Mouse (Mus musculus) fibroblast of lung, adult 2 months (primary cell): ENCODE data around the gene Gja5.
"Not testable (repeated sequence)": the region's sequence is repeated elsewhere in the genome, so short reads cannot be mapped to it uniquely, and the experiment has no call there.

ENCODE experiments used
- DNase-seq: peaks from one replicate; pipeline ENCODE4 v3.0.0-alpha.2; 2011; ENCODE audit warnings: low read depth

The Gja5 gene

DNA sequence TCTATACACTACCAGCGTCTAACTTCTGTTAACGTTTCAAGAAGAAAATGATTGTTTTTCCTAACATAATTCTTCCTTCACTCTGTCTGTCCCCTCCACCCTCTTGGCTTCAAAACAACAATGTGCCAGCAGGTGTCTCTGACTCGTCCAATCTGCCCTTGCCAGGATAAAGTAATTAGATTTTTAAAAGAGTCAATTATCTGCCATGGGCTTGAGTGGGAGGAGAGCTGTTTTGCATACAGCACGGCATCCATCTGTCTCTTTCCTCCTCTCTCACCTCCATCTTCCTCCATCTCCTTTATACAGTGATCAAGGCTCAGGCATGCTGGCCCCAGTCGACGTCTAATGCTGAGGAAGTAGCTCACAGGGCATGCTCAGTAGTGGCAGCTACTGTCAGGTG is 132.6 kb downstream of the Gja5 start:
- no peak for DNase-seq

DNA sequence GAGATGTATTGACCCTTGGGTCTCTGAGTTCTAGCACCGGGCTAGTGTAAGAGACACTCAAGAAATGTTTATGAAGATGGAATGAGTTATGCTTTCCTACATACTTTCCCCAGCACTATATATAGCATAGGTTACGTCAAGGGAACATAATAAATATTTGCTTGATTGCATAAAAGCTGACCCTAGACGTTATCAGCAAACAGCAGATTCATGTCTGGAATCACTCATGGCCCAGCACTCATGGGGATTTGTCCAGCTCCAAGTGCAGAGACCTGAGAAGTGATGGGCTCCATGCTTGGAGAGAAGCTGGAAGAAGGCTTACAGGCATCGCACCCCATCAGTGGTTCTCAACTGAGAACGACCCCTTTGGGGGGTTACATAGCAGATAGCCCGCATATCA is 135.2 kb downstream of the Gja5 start:
- DNase-seq, result no peak

DNA sequence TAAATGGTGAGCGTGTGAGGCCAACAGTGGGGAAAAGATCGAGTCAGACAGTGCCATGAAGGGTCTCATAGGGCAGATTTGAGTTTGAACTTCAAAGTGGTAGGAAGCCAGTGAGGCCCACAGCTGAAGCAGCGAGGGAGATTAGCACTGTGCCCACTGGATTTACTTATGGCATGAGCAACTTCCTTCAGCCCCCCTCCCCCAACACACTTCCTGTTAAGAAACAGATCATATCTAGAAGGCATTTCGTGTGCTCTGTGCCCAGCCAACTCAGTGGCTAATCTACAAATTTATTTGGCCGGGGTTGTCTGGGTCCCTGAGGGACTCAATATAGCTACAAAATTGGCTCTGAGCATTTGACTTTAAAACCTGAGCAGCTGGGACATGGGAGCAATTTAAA is 139.7 kb downstream of the Gja5 start:
- DNase-seq, result no peak

DNA sequence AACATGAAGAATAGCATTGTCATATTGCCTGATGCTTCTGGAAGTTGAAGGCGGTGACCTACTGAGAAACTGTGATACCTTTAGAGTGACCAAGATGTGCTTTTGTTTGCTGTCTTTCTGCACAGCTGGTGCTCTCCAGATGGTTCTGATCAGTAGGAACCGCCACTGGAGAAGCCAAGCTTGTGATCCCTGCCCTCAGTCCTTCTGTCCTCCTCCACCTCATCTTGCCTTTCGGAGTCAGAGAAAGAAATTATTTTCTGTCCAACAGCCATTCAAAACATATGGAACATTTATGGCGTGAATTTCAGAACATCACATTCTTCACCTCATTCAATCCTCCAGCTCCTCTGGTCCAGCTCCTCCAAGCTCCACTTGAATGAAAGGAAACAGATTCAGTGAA is 143.3 kb downstream of the Gja5 start:
- DNase-seq, result no peak

DNA sequence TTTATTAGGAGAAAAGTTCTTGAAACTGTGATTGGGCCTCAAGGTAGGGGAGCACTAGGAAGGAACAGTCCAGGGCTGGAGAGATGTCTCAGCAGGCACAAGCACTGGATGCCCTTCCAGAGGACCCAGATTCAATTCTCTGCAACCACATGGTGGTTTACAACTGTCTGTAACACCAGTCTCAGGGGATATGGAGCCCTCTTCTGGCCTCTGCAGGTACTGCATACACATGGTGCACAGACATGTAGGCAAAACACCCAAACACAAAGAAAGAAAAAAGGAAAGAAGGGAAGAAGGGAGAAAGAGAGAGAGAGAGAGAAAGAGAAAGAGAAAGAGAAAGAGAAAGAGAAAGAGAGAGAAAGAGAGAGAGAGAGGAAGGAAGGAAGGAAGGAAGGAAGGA is 143.9 kb downstream of the Gja5 start:
- DNase-seq, result no peak

DNA sequence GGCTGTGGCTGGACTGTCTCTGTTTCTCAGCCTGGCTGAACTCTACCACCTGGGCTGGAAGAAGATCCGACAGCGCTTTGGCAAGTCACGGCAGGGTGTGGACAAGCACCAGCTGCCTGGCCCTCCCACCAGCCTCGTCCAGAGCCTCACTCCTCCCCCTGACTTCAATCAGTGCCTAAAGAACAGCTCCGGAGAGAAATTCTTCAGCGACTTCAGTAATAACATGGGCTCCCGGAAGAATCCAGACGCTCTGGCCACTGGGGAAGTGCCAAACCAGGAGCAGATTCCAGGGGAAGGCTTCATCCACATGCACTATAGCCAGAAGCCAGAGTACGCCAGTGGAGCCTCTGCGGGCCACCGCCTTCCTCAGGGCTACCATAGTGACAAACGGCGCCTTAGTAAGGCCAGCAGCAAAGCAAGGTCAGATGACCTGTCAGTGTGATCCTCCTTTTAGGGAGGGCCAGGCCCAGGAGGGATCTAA is 146.8 kb downstream of the Gja5 start:
- DNase-seq, result no peak

DNA sequence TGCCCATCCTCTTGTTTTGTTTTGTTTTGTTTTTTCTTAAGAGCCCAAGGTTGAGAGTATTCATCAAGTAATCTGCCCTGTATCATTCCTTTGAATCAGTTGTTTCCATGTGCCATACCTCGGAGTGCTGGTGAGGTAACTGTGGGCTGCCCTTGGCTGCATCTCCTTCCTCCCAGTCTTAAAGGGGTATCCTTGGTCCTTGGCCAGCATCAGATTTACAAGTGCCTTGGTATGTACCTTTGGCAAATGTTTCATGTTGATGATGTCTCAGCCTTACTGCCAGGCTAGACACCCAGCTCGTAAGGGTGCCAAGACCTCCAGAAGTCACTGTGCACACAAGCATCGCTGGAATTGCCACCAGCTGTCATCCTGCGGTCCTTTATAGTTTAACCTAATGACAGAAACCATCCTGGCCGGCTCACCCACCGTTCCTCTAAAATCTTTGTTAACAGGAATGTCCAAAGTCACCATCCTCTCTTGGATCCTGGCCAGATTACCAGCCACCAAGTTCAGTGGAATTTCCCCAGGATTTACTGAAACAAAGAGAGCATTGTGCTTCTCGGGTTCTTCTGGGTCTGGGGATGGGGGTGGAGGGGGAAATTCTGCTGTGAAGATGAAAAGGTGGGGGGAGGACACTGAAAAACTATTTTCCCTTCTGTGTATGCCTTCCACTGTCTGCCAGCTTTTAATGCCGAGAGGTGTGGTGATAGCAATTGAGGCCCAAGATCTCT is 147.7 kb downstream of the Gja5 start:
- DNase-seq, result no peak

DNA sequence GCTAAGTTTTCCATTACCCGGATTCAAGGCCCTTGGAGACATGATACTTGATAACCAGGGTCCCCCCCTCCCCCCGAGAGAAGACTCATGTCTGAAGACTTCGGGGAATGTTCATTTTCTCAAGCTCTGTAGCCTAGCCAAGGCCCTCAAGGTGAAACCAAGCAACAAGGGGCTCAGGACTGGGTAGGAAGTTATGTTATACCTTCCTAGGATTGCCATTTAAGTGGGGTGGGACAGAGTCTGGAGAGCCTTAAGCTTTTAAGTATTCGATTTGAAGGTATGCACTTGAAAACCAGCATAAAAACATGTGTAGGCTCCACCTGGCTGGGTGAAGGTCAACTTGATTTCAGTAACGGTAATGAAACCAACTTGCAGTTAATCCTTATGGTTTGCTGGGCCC is 154.2 kb downstream of the Gja5 start:
- DNase-seq, result no peak

DNA sequence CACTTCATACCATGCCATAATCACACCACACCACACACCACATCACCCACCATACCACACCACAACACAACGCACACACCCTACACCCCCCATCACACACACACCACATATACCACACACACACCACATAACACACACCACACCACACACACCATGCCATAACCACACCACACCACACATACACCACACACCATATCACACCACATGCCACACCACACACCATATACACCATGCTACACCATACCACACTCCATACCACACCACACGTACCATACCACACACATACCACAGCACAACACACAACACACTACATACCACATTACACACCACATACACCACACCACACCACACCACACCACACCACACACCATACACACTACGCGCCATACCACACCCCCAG is 155.6 kb downstream of the Gja5 start:
- DNase-seq, result no peak

DNA sequence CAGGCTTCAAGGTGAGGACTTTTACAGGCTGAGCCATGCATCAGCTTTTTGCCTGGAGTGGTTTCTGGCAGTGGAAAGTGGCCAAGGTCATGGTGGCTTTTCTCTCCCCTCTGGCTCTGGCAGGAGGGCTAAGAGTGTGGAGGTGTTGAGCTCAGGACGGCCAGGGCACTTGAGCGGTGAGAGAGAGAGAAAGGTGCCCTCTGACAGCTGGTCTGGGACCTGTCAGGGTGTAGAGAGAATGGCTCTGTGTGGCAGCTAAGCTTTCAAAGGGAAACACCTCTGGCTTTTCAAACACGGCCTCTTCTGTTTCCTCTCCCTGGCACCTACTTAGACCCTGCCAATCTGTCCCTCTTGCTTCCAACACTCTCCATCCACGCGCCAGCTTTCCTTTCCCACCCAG is 158.3 kb downstream of the Gja5 start:
- DNase-seq, result no peak

DNA sequence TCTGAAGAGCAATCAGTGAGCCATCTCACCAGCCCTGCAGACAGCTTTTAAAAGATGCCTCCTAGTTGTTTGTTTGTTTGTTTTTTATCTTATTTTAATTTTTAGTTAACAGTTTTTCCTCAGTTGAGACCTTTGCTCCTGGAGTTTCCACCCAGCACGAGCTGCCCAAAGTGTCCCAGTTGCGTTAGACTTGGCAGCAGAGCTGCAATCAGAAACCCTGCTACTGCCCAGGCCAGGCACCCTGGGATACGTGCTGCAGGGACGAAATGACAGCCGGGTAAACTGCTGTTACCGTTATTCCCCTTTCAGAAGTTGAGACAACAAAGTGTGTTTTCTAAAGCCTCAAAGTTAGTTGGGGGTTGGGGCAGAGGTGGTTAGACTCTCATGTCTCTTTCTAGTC is 159.6 kb downstream of the Gja5 start:
- DNase-seq, result no peak

DNA sequence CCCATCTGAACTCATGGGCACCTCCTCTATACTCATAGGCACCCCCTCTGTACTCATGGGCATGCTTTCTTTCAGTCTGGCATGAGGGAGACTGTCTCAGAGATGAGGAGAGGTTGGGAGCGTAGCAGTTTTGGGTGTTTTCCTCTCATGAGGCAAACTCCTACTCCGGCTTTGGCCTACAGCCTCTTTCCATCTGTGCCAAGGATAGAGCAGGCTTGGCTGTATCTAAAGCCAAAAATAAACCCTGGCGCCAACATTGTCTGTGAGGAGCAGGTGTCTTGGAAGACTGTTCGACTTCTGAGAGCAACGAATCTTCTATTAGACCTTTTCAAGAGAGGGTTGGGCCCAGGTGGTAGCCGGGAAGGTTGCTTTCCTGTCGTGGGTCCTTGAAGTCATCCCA is 165.1 kb downstream of the Gja5 start:
- not testable (repeated sequence) for DNase-seq

DNA sequence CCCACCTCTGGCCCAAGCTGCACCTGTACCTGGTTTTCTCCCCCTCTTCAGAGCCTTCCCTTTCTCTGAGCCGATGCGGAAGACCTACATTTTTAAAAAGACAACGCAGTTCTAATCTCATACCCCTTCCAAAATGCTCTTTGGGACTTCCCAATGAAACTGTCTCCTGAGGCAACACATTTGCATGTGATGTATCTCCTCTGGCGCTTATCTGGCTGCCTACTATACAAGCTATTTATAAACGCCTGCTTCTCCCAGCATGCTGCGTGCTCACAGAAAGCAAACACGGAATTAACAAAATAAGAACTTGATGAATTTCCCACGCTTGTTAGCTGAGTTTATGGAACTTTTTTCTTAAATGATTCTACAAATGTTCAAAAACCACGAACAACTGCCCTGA is 167.4 kb downstream of the Gja5 start:
- not testable (repeated sequence) for DNase-seq

DNA sequence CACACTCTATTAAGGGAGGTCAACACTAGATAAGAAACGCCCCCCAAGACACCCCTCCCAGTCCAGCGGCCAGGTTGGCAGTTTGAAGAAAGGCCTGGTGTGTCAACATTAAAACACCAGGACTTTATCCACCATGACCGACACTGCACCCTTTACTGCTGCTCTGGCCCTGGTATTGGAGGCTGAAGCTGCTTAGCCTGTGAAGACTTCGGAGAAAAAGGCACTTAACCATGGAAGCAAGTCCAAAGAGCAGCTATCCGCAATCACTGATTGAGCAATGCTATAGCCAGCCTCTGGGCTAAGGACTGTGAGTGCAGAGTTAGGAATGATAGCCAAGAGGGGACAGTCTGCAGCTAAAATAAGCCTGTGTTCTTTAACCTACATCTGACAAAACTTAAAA is 167.9 kb downstream of the Gja5 start:
- DNase-seq, result not testable (repeated sequence)

DNA sequence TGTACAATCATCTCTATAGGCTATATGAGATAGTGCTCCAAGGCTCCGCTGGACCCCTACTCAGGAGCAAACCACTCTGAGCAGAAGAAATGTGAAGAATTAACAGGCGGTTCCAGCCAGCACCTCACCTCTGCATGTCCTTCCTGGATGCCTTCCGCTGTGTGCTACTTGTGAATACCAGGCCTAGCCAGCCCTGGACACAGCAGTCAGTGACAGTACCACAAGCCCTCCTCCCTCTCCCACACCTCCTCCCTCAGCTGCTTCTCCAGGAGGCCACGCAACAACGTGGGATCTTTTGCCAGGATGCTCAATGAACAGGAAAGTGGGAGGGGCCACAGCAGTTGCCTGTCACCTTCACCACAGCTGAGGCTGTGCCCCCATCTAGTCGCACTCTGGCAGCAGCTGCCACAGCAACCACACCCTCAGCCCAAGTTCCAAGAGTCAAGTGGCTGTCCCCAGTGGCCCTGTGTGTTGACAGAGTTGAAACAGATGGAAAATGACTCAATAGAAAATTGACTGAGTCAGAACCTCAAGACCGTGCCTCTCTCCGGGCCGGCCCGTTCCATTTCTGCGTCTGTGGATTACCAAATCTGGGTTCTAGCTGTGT is 171.4 kb downstream of the Gja5 start:
- not testable (repeated sequence) for DNase-seq

DNA sequence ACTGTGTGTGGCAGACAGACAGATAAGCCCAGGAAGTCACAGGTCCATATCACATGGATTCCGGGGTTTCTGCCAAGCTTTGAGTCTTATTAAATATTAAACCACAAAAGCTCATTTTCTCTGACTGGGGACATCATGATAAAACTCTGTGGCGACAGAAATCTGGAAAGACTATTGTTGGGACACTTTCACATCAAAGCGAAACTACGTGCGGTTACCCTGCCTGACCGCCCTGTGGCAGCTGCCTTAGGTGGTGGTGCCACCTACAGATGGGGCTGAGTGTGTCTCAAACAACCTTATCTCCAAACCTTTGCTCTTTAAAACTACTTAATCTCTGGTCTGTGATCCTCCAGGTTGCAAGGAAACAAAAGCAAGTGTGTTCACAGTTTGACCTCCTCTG is 171.9 kb downstream of the Gja5 start:
- DNase-seq, result no peak

DNA sequence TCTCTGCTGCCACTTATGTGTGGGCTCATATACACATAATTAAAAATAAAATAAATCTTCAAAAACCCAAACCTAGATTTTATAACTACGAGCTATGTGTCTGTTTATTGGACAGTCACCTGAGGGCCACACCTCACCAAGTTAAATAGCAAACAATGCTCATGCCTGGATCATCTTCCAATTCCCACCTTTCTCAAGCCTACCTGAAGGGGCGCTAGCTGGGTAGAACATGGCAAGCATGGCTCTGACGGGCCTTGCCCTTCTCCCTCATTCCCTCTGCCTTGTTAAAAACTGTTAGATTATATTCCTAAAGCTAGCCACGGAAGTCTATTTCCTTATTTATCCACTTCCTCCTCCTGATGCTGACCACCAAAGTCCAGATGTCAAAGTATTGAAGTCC is 173.9 kb downstream of the Gja5 start:
- DNase-seq, result no peak

DNA sequence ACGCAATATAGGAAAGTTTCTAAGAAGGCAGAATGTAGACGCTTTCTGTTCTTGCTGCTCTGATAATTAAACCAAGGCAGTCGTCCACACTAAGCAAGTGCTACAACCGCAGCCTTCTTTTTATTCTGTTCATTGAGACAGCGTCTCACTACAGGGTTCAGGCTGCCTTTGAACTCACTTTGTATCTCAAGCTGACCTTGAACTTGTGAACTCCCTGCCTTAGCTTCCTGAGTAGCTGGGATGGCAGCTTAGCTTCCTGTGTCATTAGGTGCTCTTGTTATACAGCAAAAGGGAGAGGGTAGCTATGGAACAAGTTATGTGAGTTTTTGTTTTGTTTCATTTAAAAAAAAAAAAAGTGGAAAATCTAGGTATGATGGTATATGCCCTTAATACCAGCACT is 177.7 kb downstream of the Gja5 start:
- DNase-seq, result no peak

DNA sequence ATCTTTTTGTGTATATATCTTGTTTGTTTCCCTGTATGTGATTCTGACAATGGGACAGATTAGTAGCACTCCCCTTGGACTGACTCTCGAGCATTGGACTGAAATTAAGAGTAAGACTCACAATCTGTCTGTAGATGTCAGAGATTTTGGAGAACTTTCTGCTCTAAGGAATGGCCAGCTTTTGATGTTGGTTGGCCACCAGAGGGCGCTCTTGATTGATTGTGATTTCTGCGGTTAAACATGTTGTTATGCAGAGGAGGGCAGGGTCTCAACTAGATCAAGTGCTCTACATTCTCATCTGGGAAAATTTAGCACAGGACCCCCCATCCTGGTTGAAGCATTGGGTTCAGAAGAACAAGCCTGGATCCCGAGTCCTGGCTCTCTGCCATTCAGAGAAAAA is 182.8 kb downstream of the Gja5 start:
- DNase-seq, result no peak

DNA sequence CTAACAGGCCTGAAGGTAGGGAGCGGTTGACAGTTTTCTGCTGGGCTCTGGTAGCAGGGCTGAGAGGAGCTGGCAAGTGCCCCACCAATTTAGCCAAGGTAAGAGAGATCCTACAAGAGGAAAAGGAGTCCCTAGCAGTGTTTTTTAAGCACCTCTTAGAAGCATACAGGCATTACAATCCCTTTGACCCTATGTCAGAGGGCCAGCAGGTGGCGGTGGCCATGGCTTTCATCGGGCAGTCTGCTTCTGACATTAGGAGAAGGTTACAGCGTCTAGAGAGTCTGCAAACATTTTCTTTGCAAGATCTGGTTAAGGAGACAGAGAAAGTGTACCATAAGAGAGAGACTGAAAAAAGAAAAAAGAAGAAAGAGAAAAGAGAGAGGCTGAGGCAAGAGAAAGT is 183.8 kb downstream of the Gja5 start:
- not testable (repeated sequence) for DNase-seq

DNA sequence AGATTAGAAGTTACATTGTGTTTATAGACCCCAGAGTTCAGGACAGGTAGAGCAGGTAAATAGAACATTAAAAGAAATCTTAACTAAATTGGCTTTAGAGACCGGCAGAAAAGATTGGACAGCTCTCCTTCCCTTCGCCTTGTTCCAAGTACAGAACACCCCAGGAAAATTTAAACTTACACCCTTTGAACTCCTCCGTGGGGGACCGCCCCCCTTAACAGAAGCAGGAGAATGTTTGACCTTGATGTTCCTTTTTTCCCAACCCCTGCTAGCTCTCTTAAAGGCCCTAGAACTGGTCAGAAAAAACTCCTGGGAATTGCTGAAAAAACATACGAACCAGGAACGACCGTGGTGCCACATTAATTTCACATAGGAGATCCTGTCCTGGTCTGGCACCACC is 187.5 kb downstream of the Gja5 start:
- not testable (repeated sequence) for DNase-seq

DNA sequence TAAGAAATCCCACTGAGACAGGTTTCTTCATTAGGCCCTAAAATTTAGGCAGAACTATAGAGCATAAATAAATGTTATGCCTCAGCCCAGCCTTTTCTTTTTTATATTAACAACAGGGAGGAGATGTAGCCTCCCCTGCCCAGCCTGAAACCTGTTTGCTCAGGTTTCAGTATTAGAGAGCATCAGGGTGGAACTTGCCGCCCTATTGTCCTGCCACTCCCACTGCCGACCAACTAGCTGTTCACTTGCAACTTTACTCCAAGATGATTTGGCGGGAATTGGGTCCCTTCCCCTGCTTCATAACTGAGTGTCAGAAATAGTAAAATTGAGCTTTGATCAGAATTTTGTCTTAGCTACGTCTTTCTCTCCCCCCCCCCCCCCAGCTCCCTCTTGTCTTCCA is 192.2 kb downstream of the Gja5 start:
- not testable (repeated sequence) for DNase-seq

DNA sequence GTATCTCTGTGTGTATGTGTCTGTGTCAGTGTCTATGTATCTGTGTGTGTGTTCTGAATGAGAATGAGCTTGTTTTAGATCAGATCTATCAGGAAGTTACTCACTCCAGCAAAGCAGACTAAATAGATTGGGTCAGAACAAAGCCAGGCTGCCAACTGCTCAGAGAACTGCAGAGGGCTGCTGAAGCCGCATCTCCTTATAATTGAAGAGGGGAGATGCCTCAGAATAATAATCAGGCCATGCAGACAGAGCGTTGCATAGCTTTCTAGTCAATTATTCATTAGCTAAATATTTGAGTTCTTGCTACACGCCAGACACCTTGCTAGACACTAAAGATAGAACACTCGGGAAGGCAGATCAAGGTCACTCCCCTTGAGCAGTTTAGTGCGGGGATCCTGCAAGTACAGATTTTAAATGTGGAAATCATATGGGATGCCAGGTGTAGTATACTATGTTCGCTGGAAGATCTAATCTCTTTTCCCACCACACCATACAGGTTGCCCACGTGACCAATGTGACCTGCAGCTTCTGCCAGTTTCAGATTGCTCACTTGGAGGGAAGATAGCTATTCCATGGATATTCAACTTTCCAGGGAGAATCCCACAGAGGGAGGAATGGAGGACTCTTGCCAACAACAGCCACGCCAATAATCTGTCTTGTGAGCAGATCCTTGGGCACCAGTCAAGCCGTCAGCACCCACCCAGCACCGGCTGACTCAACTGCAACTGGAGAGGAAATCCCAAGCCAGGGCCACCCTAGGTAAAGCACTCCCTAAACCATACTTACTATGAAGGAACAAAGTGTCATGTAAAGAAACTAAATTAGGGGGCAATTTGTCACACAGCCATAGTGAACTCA is 196.5 kb downstream of the Gja5 start:
- no peak for DNase-seq
